Mouse (Mus musculus): ENCODE measurements around the gene Rwdd3. TPM values are rescaled to one million over a fixed set of nuclear protein-coding genes. Genes with fewer than 3 reads are reported as not detected.

Rwdd3 gene
- total RNA-seq, 2 experiments from 2014 or later: 2.3 to 2.4 TPM

Other genes starting within 250 kb of the Rwdd3 start
- 1 to 10 TPM; 9.4 to 9.5 TPM for gene Tmem56, start 111.4 kb upstream of the Rwdd3 start, total RNA-seq (2021)
- 10 to 100 TPM in 1 of 2 experiments, 1 to 10 TPM in 1; 8.7 to 12.4 TPM for gene Alg14, start 120.1 kb upstream of the Rwdd3 start, total RNA-seq (2021)

All from gastrocnemius, postnatal 14 days (tissue).